Mouse (Mus musculus): ENCODE results near the gene Rsc1a1. TPM values are rescaled to one million over a fixed set of nuclear protein-coding genes. Genes with fewer than 3 reads are reported as not detected.

Gene Rsc1a1
- polyA plus RNA-seq, 1 experiment from 2014 or later, result not detected

GRCm38 (mm10) chr4:141651286-141651685, 34.1 kb downstream of the Rsc1a1 start:
- Histone ChIP-seq H3K36me3 (peaks cover 43% of the 10 kb centered on the region), H3K4me1 (peaks cover 9% of the 10 kb centered on the region; the same call in 1 of the 2 replicates)
- 85% methylated on average over 6 of the region's 6 CpGs for WGBS

GRCm38 (mm10) chr4:141649244-141649643, 36.2 kb downstream of the Rsc1a1 start:
- Histone ChIP-seq H3K4me1 (peaks cover 9% of the 10 kb centered on the region; the same call in 1 of the 2 replicates), H3K27me3 (no peaks in the 10 kb centered on the region), H3K4me2 (replicated peaks) (no peak overlapping the region), H3K4me3 (no peak overlapping the region), H3K9me3 (no peaks in the 10 kb centered on the region), H3K27ac (0 out of 2 replicates have a peak overlapping the region, but pooled peaks have one; percentile 63), H3K36me3 (peaks cover 37% of the 10 kb centered on the region), H3K9ac (no peak overlapping the region)
- ATAC-seq (ENCODE audit: insufficient number of reproducible peaks, insufficient read depth, low FRiP score, low TSS enrichment), result peak; percentile 38; the same call in 1 of the 2 replicates
- WGBS, result 66% methylated on average over 6 of the region's 6 CpGs

More at GRCm38 (mm10) chr4:141651286-141651685, 34.1 kb downstream of the Rsc1a1 start:
- Histone ChIP-seq H3K9me3 (no peaks in the 10 kb centered on the region), H3K27ac (no peak overlapping the region), H3K4me2 (replicated peaks) (no peak overlapping the region), H3K9ac (no peak overlapping the region), H3K27me3 (no peaks in the 10 kb centered on the region), H3K4me3 (no peak overlapping the region)
- no peak for ATAC-seq (ENCODE audit: insufficient number of reproducible peaks, insufficient read depth, low FRiP score, low TSS enrichment)

- ATAC-seq (ENCODE audit: insufficient number of reproducible peaks, insufficient read depth, low FRiP score, low TSS enrichment), result no peak
- Histone ChIP-seq H3K4me2 (replicated peaks) (no peak overlapping the region), H3K4me3 (no peak overlapping the region), H3K27ac (no peak overlapping the region), H3K27me3 (no peaks in the 10 kb centered on the region), H3K9ac (no peak overlapping the region), H3K36me3 (peaks cover 30% of the 10 kb centered on the region), H3K9me3 (no peaks in the 10 kb centered on the region), H3K4me1 (peaks cover 14% of the 10 kb centered on the region; the same call in 1 of the 2 replicates)
- WGBS, result 92% methylated on average over 5 of the region's 5 CpGs
Measured at GRCm38 (mm10) chr4:141648262-141648661, 37.1 kb downstream of the Rsc1a1 start.

- H3K4me3 ChIP-seq, result no peak overlapping the region
- no peak overlapping the region for H3K9ac ChIP-seq
- peaks cover 15% of the 10 kb centered on the region; the same call in 1 of the 2 replicates for H3K4me1 ChIP-seq
- no peak overlapping the region for H3K27ac ChIP-seq
- no peak overlapping the region for H3K4me2 ChIP-seq (replicated peaks)
- ATAC-seq (ENCODE audit: insufficient number of reproducible peaks, insufficient read depth, low FRiP score, low TSS enrichment), result no peak
- H3K9me3 ChIP-seq, result no peaks in the 10 kb centered on the region
- H3K36me3 ChIP-seq, result peaks cover 31% of the 10 kb centered on the region
- WGBS, result 93% methylated on average over 3 of the region's 3 CpGs
- no peaks in the 10 kb centered on the region for H3K27me3 ChIP-seq
Measured at GRCm38 (mm10) chr4:141647187-141647586, 38.2 kb downstream of the Rsc1a1 start.

GRCm38 (mm10) chr4:141645988-141646387, 39.4 kb downstream of the Rsc1a1 start:
- no peaks in the 10 kb centered on the region for H3K9me3 ChIP-seq
- peaks cover 15% of the 10 kb centered on the region; the same call in 1 of the 2 replicates for H3K4me1 ChIP-seq
- ATAC-seq (ENCODE audit: insufficient number of reproducible peaks, insufficient read depth, low FRiP score, low TSS enrichment), result no peak
- H3K4me2 ChIP-seq (replicated peaks), result no peak overlapping the region
- WGBS, result 91% methylated on average over 8 of the region's 8 CpGs
- no peak overlapping the region for H3K9ac ChIP-seq
- no peaks in the 10 kb centered on the region for H3K27me3 ChIP-seq
- no peak overlapping the region for H3K27ac ChIP-seq
- H3K4me3 ChIP-seq, result no peak overlapping the region
- H3K36me3 ChIP-seq, result peaks cover 33% of the 10 kb centered on the region

- Histone ChIP-seq H3K27me3 (no peaks in the 10 kb centered on the region), H3K4me2 (replicated peaks) (no peak overlapping the region), H3K27ac (peak overlapping the region; percentile 32; the same call in 1 of the 2 replicates), H3K4me3 (no peak overlapping the region), H3K4me1 (peaks cover 6% of the 10 kb centered on the region; the same call in 1 of the 2 replicates), H3K9ac (no peak overlapping the region), H3K36me3 (peaks cover 51% of the 10 kb centered on the region), H3K9me3 (no peaks in the 10 kb centered on the region)
- no peak for ATAC-seq (ENCODE audit: insufficient number of reproducible peaks, insufficient read depth, low FRiP score, low TSS enrichment)
- 67% methylated on average over 7 of the region's 7 CpGs for WGBS
Measured at GRCm38 (mm10) chr4:141643118-141643855, 42.1 kb downstream of the Rsc1a1 start.

- Histone ChIP-seq H3K4me3 (no peak overlapping the region), H3K27ac (no peak overlapping the region), H3K27me3 (no peaks in the 10 kb centered on the region), H3K4me1 (peaks cover 6% of the 10 kb centered on the region; the same call in 1 of the 2 replicates), H3K4me2 (replicated peaks) (no peak overlapping the region), H3K9ac (no peak overlapping the region), H3K36me3 (peaks cover 55% of the 10 kb centered on the region), H3K9me3 (no peaks in the 10 kb centered on the region)
- ATAC-seq (ENCODE audit: insufficient number of reproducible peaks, insufficient read depth, low FRiP score, low TSS enrichment), result no peak
- 90% methylated on average over 25 of the region's 25 CpGs for WGBS
Measured at GRCm38 (mm10) chr4:141641961-141642811, 43.2 kb downstream of the Rsc1a1 start.

GRCm38 (mm10) chr4:141641353-141641771, 44.0 kb downstream of the Rsc1a1 start:
- peaks cover 6% of the 10 kb centered on the region; the same call in 1 of the 2 replicates for H3K4me1 ChIP-seq
- H3K9me3 ChIP-seq, result no peaks in the 10 kb centered on the region
- no peaks in the 10 kb centered on the region for H3K27me3 ChIP-seq
- H3K4me2 ChIP-seq (replicated peaks), result no peak overlapping the region
- no peak overlapping the region for H3K9ac ChIP-seq
- 90% methylated on average over 7 of the region's 7 CpGs for whole genome bisulfite sequencing
- ATAC-seq (ENCODE audit: insufficient number of reproducible peaks, insufficient read depth, low FRiP score, low TSS enrichment), result no peak
- H3K4me3 ChIP-seq, result no peak overlapping the region
- H3K36me3 ChIP-seq, result peaks cover 60% of the 10 kb centered on the region
- no peak overlapping the region for H3K27ac ChIP-seq

GRCm38 (mm10) chr4:141639474-141639873, 45.9 kb downstream of the Rsc1a1 start:
- Histone ChIP-seq H3K27ac (no peak overlapping the region), H3K36me3 (peaks cover 73% of the 10 kb centered on the region), H3K4me3 (no peak overlapping the region), H3K27me3 (no peaks in the 10 kb centered on the region), H3K4me1 (peaks cover 6% of the 10 kb centered on the region; the same call in 1 of the 2 replicates), H3K4me2 (replicated peaks) (no peak overlapping the region), H3K9me3 (no peaks in the 10 kb centered on the region), H3K9ac (no peak overlapping the region)
- WGBS, result 69% methylated on average over 11 of the region's 11 CpGs
- no peak for ATAC-seq (ENCODE audit: insufficient number of reproducible peaks, insufficient read depth, low FRiP score, low TSS enrichment)

- ATAC-seq (ENCODE audit: insufficient number of reproducible peaks, insufficient read depth, low FRiP score, low TSS enrichment), result no peak
- Histone ChIP-seq H3K36me3 (peaks cover 90% of the 10 kb centered on the region), H3K9ac (no peak overlapping the region), H3K4me3 (no peak overlapping the region), H3K9me3 (no peaks in the 10 kb centered on the region), H3K27ac (no peak overlapping the region), H3K4me1 (no peaks in the 10 kb centered on the region), H3K27me3 (no peaks in the 10 kb centered on the region), H3K4me2 (replicated peaks) (no peak overlapping the region)
- 86% methylated on average over 5 of the region's 5 CpGs for WGBS
Measured at GRCm38 (mm10) chr4:141636693-141637092, 48.7 kb downstream of the Rsc1a1 start.

- H3K4me1 ChIP-seq, result no peaks in the 10 kb centered on the region
- peaks cover 90% of the 10 kb centered on the region for H3K36me3 ChIP-seq
- 45% methylated on average over 9 of the region's 9 CpGs for WGBS
- H3K27ac ChIP-seq, result no peak overlapping the region
- no peaks in the 10 kb centered on the region for H3K9me3 ChIP-seq
- no peak overlapping the region for H3K4me3 ChIP-seq
- no peak overlapping the region for H3K9ac ChIP-seq
- no peaks in the 10 kb centered on the region for H3K27me3 ChIP-seq
- no peak for ATAC-seq (ENCODE audit: insufficient number of reproducible peaks, insufficient read depth, low FRiP score, low TSS enrichment)
- no peak overlapping the region for H3K4me2 ChIP-seq (replicated peaks)
Measured at GRCm38 (mm10) chr4:141635991-141636390, 49.4 kb downstream of the Rsc1a1 start.

All from embryonic facial prominence, embryonic 12.5 days (tissue).